Mouse (Mus musculus) retina, adult 2 months (tissue): Measurements from ENCODE around the gene Cep164.
"Not testable (repeated sequence)": the region's sequence is repeated elsewhere in the genome, so short reads cannot be mapped to it uniquely, and the experiment has no call there.

Source experiments
- DNase-seq: peaks from one replicate; pipeline ENCODE4 v3.0.0-alpha.2; 2012; ENCODE audit warnings: low read depth, low spot score

Cep164 gene

DNA sequence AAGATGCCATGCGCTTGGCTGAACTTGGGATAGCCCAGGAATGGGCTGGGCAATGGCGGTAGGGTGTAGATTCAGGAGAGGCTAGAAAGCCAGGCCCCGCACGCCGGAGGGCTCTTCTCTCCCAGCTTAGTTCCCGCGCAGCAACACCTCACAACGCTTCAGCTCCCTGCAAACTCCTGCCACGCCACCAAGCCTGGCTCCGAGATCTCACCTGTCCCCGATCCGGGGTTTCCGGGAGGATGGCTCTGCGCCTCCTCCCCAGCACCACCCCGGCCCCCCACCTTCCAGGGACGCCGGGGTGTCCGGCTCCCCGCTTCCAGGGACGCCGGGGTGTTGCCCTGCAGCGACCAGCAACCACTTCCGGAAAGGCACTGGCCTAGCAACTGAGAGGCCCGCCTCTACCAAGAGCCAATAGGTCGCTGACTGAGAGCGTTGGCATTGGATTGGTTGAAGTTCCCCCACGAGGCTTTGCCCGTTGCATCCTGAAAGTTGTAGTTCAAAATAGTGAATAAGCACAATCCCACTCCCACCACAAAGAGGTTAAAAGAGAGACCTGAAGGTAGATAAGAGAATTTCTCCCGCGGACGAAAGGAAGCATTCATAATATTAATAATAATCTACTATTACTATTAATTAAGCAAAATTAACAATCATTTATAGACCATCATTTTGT, at the start of gene Cep164:
Gene Cep164 (minus strand): TSS at position 401 of the 673 bp plus-strand sequence.
- peak; percentile 75 for DNase-seq

GRCm38 (mm10) chr9:45877928-45878327, 49.4 kb upstream of the Cep164 start:
- DNase-seq: no peak

DNA sequence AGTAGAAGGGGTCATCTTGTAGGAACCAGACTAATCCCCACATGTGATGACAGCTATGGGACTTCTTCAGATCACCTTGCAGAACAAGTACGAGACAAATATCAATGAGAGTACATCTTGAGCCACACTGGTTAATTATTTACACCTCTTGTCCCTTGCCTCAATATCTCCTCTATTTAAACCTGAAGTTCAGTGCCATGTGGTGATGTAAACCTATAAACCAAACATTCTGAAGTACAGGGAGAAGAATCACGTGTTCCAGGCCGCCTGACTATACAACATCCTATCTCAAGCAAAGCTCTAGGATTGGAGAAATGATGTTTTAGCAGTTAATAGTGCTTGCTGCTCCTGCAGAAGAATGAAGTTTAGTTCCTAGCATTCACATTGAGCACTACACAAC, 41.8 kb upstream of the Cep164 start:
- DNase-seq: no peak

DNA sequence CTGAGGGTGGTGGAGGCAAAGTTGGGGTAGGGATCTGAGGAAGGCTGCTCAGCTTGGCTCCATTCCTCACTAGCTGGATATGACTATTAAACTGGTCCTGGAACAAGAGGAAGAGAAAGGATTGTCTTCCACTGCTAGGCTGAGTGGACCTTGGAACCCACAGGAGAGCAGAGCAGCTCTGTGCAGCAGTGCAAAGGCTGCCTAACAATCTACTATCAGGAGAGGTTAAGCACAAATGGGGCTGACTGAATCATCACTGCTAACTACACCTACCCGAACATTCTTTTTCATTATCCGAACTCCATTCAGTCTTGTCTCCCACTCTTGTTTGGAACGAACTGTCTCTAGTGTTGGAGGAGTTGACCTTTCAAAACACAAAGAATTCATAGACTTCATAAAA, 40.7 kb upstream of the Cep164 start:
- DNase-seq: no peak

DNA sequence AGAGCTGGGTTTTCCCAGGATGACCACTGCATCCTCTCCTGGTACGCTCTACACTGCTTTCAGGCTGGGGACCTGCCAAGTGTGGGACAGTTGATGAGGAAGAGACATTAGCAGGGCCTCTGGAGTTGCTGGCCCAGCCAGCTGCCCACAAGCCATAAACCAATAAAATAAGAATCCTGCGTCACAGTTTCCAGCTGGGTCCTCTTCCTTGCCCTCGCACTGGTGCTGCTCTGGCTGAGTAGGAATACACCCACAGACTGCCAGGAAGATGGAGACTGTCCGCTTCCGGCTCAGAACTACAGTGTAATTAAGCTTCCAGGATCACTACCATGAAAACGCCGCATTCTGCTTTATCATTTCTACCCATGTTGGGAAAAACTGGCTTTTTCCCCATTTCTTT, 33.3 kb upstream of the Cep164 start:
- DNase-seq: no peak

- no peak for DNase-seq
Measured at GRCm38 (mm10) chr9:45859364-45859763, 30.9 kb upstream of the Cep164 start.

DNA sequence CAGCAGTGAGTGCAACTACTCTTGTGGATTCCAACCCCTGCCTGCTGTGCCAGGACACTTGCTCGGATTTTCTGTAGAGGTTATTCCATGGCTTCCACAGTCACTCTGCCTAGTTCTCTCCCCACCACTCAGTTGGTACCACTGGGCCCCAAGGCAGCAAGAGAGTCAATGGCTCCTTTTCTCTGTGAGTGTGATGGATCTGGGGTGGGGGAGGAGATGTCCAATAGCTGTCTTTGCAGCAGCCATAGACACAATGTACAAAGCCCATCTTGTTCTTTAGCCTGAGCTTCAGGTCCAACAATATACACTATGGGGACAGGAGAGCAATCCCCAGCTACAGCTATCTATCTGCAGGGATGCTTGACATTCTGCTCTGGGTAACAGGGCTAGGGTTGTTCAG, 25.6 kb upstream of the Cep164 start:
- no peak for DNase-seq

GRCm38 (mm10) chr9:45853695-45854094, 25.2 kb upstream of the Cep164 start:
- DNase-seq: no peak

DNA sequence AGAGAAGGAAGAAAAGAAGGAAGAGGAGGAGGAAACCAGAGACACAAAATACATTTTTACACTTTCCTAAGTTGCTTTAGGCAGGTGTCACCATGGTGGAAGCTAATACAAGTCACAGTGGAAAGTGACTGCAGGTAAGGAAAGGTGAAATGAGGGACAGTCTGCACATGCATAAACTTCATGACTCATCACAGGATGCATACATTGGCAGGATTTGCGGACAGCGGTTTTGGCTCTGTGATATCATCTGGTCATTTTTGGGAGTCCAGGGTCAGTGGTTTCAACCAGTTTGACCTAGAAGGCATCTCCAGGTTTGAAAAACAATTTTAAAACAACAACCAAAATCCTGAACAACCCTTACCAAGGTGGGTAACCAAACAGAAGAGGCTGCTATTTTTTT, 23.3 kb upstream of the Cep164 start:
- DNase-seq: no peak

- no peak for DNase-seq
Measured at GRCm38 (mm10) chr9:45851330-45851729, 22.8 kb upstream of the Cep164 start.

DNA sequence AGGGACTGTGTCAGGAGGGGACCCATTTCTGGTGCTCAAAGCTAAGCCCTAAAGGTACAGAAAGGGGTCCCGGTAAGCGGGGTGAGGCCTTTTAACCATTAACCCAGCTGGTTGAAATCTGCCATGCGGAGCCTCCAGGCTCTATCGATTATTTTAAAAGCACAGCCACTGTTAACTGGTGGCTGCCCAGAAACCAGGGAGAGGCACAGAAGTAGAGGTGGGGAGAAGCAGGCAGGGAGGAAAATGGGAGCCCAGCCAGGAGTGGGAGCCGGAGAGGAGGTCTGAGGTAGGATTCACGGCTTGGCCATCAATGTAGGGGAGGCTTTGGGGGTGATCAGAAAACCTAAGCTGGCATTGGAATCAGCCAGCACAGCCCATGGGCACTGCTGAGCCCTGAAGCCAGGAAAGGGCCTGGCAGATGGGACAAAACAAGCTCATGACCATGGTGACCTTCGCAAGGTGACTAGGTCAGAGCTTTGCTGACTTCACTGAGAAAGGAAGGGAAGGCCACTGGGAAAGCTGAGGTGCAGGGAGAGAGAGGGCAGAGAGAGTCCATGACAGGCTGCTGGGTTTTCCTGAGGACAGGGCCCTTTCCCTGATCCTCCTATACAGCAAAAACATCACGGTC, 22.2 kb upstream of the Cep164 start:
- DNase-seq: no peak

DNA sequence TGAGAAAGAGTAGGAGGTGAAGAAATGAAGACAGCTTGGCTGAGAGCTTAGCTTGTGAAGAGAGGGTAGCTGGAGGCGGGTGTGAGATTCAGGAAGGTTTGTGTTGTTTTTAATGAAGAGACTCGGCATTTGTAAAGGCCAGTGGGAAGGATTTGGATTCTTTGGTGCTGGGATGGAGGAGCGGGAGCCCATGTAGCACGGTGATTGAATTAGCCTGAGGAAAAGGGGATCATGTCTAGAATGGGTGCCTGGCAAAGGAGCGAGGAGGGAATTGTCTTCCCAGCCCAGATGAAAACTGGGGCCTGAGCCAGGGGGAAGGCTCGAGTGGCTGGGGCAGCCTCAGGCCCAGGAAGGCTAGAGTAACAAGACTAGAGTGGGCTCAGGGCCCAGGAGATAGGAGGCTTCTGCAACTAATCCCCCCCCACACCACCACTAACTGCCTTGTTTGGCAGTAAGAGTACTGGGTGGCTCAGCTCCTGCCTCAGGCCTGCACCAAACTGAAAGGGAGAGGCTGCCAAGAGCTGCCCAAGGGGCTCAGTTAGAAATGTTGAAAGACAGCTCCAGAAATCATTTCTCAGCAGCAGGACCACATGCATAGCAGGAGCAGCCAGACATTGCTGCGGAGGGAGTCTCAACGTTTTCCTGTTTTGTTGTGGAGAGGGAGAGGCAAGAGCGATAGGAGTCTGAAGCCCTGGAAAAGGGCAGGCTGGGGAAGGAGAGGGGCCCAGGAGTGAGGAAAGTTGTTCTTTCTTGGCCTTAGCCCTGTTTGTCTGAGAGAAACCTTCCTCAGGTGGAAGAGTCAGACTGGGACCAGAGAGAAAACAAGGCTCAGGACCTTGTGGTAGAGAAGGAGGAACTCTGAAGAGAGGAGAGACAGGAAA, 21.3 kb upstream of the Cep164 start:
- no peak for DNase-seq

DNA sequence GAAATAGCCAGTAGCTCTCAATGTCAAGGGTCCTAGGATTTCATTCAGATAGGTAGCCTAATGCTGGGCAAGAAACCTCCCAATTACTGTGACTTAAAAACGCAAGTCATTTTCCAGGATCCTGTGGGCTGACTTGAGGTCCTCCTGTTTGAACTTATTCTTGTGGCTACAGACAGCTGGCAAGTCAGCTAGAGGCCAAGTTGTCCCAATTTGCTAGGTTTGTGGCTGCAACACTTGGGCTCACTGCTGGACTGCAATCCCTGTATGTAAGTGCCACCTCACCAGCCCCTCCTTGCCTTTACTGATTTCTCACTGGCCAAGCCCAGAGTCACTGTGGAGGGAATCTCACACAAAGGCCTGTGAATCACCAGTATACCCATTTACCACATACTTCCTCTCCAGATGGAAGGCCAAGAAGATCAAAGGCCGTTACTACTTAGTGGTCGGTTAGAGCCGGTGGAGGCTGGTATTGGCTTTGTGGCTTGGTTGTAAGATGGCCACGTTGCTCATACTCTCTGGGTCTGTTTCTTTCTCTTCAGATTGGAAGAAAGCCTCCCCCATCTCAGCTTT, 18.5 kb upstream of the Cep164 start:
- DNase-seq: no peak

DNA sequence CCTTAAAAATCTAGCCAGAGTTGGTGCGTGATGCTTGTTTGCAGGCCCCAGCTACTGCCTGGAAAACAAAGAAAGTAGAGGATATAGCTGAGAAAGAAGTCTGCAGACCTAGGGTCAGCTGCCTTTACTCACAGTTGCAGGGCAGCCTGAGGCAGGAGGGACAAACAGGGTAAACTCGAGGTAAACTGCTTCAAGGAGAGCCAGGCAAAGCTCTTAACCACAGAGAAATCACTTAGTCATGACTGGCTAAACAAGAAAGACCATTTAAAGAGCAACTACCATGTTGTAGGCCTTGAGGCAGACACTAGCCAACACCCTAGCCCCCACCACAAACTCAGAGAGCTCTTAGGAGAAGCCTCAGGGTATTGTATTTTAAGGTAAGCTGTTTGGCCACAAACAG, 17.7 kb upstream of the Cep164 start:
- not testable (repeated sequence) for DNase-seq

DNA sequence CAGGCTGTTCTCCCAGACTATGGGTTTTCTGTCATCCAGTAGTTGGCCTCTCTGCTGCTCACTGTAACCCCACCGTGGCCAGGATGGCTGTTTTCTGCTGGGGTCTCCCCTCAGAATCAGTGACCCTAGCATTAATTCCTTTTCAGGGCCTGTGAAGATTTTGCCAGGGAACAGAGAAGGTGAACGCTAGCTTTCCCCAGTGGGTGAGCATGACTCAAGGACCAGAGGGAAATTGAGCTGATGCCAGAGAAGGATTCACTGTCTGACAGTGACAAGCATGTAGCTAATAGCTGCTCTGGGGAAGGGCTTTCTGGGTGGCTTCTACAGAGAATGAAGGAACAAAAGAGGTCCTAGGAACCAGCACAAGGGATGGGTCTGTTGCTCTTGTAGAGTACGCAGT, 17.1 kb upstream of the Cep164 start:
- DNase-seq: no peak

DNA sequence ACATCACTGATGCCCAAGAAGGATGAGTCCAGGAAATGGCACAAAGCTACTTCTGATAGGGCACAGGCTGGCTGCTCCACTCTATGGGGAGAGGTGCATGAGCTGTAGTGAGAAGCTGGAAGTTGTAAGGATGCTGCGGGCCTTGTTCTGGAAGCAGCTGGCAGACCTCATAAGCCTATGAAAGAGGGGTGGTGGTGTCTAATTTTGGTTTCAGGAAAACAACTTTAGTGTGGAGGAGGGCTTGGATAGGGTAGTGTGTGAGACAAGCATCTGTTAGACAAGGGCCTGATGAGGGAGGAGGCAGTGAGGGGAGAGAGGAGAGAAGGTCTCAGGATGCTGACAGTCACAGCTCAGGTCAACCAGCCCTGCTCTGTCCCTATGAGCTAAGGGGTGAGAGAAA, 15.3 kb upstream of the Cep164 start:
- no peak for DNase-seq

DNA sequence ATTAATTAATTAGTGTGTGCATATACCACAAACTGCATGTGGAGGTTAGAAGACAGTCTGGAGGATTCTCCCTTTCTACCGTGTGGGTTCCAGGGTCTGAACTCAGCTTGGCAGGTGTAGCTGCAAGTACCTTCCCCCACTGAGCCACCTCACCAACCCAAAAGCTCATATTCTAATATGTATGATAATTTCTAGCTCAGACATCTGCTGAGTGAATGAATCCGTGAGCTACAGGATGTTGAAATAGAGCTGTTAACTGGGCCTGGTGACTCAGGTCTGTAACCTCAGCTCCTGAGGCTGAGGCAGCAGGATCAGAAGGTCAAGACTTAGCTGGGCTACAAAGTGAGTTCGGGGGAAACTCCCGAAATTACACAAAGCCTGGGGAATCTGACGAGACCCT, 14.5 kb upstream of the Cep164 start:
- DNase-seq: no peak

GRCm38 (mm10) chr9:45841458-45841857, 13.0 kb upstream of the Cep164 start:
- DNase-seq: no peak

- DNase-seq: no peak
Measured at GRCm38 (mm10) chr9:45840331-45840730, 11.8 kb upstream of the Cep164 start.

GRCm38 (mm10) chr9:45839982-45840300, 11.4 kb upstream of the Cep164 start:
- no peak for DNase-seq

DNA sequence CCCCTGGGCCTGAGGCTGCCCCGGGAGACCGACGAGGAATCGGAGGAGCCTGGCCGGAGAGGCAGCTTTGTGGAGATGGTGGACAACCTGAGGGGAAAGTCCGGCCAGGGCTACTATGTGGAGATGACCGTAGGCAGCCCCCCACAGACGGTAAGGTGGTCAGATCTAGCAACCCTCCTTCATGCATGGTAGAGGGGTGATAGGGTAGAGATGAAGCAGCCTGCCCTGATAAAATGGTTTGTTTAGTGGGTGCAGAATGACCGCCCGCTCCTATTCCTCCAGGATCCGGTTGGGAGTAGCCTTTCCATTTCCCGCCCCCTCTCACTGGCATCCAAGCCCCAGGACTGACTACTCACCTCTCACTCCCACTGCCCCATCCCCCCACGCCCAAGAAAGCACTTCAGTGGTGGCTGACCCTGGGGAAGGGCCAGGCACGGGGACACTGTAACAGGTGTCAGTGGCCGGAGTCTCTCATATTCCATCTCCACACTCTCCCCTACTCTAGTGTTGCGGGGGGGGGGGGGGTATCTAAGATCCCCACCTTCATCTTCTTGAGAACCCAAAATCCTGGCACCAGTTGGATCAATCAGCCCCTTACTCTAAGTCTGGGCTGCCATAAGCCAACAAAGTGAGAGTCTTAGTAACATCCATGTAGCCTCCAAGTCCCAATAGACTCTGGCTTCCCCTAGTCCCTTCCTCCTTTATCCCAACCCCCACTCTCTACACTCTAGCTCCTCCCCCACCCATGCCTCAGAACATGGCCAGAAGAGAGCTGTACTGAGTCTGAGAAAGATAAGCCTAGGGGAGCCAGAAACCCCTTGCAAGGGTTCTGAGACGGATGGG, 10.9 kb upstream of the Cep164 start:
- no peak for DNase-seq
